Mouse (Mus musculus): ENCODE measurements at regions not wholly inside any gene's neighbourhood (a gene's known extent, or its start where the extent isn't known, plus 50 kb on each side); places are given as distances from the start of the nearest gene placed in this dataset.

DNA sequence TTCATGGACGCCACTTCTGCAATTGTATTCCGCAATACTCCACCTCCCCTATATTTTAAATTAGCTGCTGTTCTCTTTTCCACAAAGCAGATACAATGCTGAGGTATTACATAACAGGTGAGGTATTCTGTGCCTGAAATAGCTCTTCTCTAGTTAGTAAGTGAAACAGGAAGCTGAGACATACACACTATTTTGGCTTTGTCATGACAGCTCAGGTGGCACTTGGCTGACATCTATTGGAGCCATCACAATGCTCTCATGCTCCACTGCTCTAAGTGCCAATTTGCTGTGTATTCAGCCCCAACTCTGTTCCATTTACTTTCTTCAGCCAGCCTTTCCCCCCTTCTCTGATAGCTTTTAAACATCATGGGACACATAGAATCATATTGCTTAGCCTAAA is 743.7 kb upstream of the Car10 start:
- DNase-seq = peak; percentile 0

- DNase-seq = no peak
These were observed 759.2 kb upstream of the Kif2b start for GRCm38 (mm10) chr11:92336545-92336944.

- no peak for DNase-seq
These were observed 757.9 kb upstream of the Kif2b start for GRCm38 (mm10) chr11:92335306-92335705.

GRCm38 (mm10) chr11:92303052-92303451 is 725.7 kb upstream of the Kif2b start:
- DNase-seq = no peak
